Comparison of ENCODE assay signal across 8 mouse cellular contexts in genomic region chr5:64969861-64970771, GRCm38 (mm10). TPM values are rescaled to one million over a fixed set of nuclear protein-coding genes. Genes with fewer than 3 reads are reported as not detected.
DNase-seq lines count a peak whose midpoint lies in the region; ATAC-seq and TF ChIP-seq lines count a peak whose summit lies in the region.

Fam114a1 (plus strand) TSS chr5:64970071.

- WGBS in embryonic facial prominence, embryonic 10.5 days = 1% methylated on average over 68 of the region's 68 CpGs
- WGBS in neural tube, embryonic 13.5 days = 1% methylated on average over 65 of the region's 68 CpGs

- no peak within 1 kb of the TSS for H3K27ac ChIP-seq in left cerebral cortex, adult 2 months
- H3K27ac ChIP-seq in embryonic facial prominence, embryonic 10.5 days (replicated peaks) = peak within 1 kb of the TSS; percentile 85
- H3K27ac ChIP-seq in neural tube, embryonic 13.5 days (replicated peaks) = peak within 1 kb of the TSS; percentile 18; the same call in 1 of the 2 replicates
- H3K27ac ChIP-seq in testis, adult 2 months (ENCODE audit: control insufficient read depth, insufficient read depth, low read depth, low read length) = peak within 1 kb of the TSS; percentile 64

- no peaks in the 10 kb centered on the region for H3K9me3 ChIP-seq in embryonic facial prominence, embryonic 10.5 days
- H3K9me3 ChIP-seq in neural tube, embryonic 13.5 days = no peaks in the 10 kb centered on the region

- peak within 1 kb of the TSS; percentile 70 for H3K9ac ChIP-seq in neural tube, embryonic 13.5 days

- H3K4me1 ChIP-seq in embryonic facial prominence, embryonic 10.5 days = peaks cover 16% of the 10 kb centered on the region
- peaks cover 15% of the 10 kb centered on the region for H3K4me1 ChIP-seq in neural tube, embryonic 13.5 days (replicated peaks)
- H3K4me1 ChIP-seq in testis, adult 2 months (ENCODE audit: control insufficient read depth, insufficient read depth, low read length) = peaks cover 10% of the 10 kb centered on the region

- no peaks in the 10 kb centered on the region; the same call in 1 of the 2 replicates for H3K27me3 ChIP-seq in embryonic facial prominence, embryonic 10.5 days (replicated peaks; ENCODE audit: low read depth, poor library complexity, severe bottlenecking)
- peaks cover 22% of the 10 kb centered on the region for H3K27me3 ChIP-seq in neural tube, embryonic 13.5 days
- no peaks in the 10 kb centered on the region; the same call in 1 of the 2 replicates for H3K27me3 ChIP-seq in testis, adult 2 months (ENCODE audit: control insufficient read depth, insufficient read depth, low read length)

- DNase-seq in left cerebral cortex, adult 2 months (ENCODE audit: extremely low spot score in 1 of 2, low spot score in 2 of 2) = peak; percentile 34 to 39
- DNase-seq in left cerebral cortex, adult 9 months (ENCODE audit: low spot score in 2 of 2) = no peak
- peak; percentile 82 for DNase-seq in embryonic facial prominence, embryonic 10.5 days (ENCODE audit: low spot score)
- peak; percentile 84 to 87 for DNase-seq in heart, adult 9 months (ENCODE audit: low spot score in 2 of 2)
- peak; percentile 70 to 73 for DNase-seq in kidney, adult 8-10 months
- peak; percentile 80 to 81 for DNase-seq in lung, adult 18-20 months

- intact Hi-C loops in left cerebral cortex, adult 2 months (cut with DNase I) = loop anchor here (10.0 kb wide), 2 partner anchors 85 to 675 kb away; no protein-coding TSS in a partner anchor

- peak within 1 kb of the TSS; percentile 96 for H3K4me2 ChIP-seq in neural tube, embryonic 13.5 days

- TF ChIP-seq CTCF in left cerebral cortex, adult 2 months (IDR thresholded peaks at IDR 0.05) = no peak
- TF ChIP-seq CTCF in testis, adult 2 months (IDR thresholded peaks at IDR 0.05; ENCODE audit: control insufficient read depth, insufficient read depth, insufficient replicate concordance, low read depth, low read length) = no peak

- H3K4me3 ChIP-seq in left cerebral cortex, adult 2 months = peak within 1 kb of the TSS; percentile 64
- H3K4me3 ChIP-seq in embryonic facial prominence, embryonic 10.5 days = peak within 1 kb of the TSS; percentile 65
- H3K4me3 ChIP-seq in neural tube, embryonic 13.5 days = peak within 1 kb of the TSS; percentile 56
- peak within 1 kb of the TSS; percentile 84 for H3K4me3 ChIP-seq in testis, adult 2 months (ENCODE audit: control insufficient read depth, low read depth, low read length)

- TF ChIP-seq POLR2A in testis, adult 2 months (IDR thresholded peaks at IDR 0.05; ENCODE audit: control insufficient read depth, low read depth, low read length) = no peak

- ATAC-seq in neural tube, embryonic 13.5 days (ENCODE audit: low read depth) = peak; percentile 70

- no peaks in the 10 kb centered on the region for H3K36me3 ChIP-seq in embryonic facial prominence, embryonic 10.5 days (replicated peaks)
- H3K36me3 ChIP-seq in neural tube, embryonic 13.5 days = no peaks in the 10 kb centered on the region
- H3K36me3 ChIP-seq in testis, adult 2 months (ENCODE audit: control insufficient read depth, insufficient read depth, low read length) = no peaks in the 10 kb centered on the region

RNA-seq across cellular contexts. Expression of gene Fam114a1, which starts in this region (rescaled TPM):
- 1 to 10 TPM; 3.7 to 4.1 TPM for total RNA-seq in left cerebral cortex, adult 2 months (2021)
- polyA plus RNA-seq in embryonic facial prominence, embryonic 10.5 days (2016; fragmentation: Nextera tagmentation; extraction: Ambion mirVana) = 14.5 and 15.0 TPM in 2 replicates
- 15.4 and 17.9 TPM in 2 replicates for polyA plus RNA-seq in neural tube, embryonic 13.5 days (2015; fragmentation: Nextera tagmentation; extraction: Ambion mirVana)
- 2.1 and 3.0 TPM in 2 replicates for polyA plus RNA-seq in testis, adult 2 months (2012; rRNA removed)

Comparison
In these comparisons a context has a peak if more than half of its experiments do, and no peak if none do; other contexts are left out.
1. DNase-seq: peak in left cerebral cortex, adult 2 months (2 of 2), embryonic facial prominence, embryonic 10.5 days (single experiment), heart, adult 9 months (2 of 2), kidney, adult 8-10 months (2 of 2) and lung, adult 18-20 months (2 of 2); none in left cerebral cortex, adult 9 months (0 of 2).
2. Peak in every context shown above with its lines, with median percentiles within 50 percentile points of each other: H3K4me3 ChIP-seq.